Mouse (Mus musculus): Measurements from ENCODE around the gene Zbtb1.

Zbtb1 gene

GRCm38 (mm10) chr12:76369206-76369977, 674 bp upstream of the Zbtb1 start, which contains the start of gene Zbtb25:
Gene Zbtb25, minus strand, starts transcription at chr12:76369602.
- DNase-seq, result peak; percentile 89

DNA sequence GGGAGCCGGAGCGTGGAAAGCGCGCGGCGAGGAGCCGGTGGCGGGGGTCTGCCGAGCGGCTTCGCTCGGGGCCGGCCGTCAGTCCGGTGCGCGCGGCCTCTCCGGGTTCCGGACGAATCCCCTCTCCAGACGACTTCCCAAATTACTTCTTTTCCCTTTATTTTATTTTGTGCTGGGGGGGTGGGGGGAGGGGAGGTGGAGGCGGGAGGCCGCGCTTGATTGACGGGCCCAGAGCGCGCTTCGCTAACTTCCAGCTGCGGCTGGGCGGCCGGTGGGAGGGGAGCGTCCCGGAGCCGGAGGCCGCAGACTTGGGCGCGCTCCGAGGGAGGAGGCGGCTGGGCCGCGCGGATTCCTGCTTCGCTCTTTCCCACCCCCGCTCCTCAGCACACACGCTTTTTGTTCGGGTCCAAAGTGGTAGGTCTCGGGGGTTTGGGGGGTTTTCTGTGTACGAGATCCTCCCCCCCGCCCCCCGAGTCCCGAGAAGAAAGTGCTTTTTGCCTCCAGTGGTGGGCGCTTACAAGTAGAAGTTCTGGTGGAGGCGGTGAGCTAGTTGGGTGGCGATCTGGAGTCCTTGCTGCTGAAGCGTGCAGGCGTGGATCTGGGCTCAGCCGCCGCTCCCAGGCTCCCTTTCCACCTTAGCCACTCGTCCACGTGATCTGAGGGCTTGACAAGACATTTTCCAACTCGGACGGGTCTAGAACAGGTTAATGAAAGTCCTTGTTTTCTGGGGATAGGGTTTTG, 935 bp downstream of the Zbtb1 start:
- DNase-seq, result peak; percentile 64

DNA sequence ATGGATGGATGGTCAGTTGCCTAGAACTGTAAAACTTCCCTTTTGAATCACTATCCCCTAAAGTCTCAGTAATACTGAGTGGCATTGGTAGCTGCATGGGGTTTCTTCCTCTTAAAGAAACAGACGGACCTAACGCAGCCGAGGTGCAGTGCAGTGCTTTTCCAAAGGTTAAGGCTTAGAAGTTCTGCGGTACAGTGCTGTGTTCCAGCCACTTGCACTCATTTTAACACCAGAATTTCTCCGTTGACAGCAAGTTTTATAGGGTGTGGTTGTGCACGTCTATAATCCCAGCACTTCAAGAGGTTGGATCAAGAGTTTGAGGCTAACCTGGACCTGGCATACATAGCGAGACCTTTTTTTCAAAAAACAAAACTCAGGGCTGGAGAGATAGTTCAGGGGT, 2.0 kb downstream of the Zbtb1 start:
- no peak for DNase-seq

GRCm38 (mm10) chr12:76372881-76373818, 3.1 kb downstream of the Zbtb1 start:
- DNase-seq, result no peak

DNA sequence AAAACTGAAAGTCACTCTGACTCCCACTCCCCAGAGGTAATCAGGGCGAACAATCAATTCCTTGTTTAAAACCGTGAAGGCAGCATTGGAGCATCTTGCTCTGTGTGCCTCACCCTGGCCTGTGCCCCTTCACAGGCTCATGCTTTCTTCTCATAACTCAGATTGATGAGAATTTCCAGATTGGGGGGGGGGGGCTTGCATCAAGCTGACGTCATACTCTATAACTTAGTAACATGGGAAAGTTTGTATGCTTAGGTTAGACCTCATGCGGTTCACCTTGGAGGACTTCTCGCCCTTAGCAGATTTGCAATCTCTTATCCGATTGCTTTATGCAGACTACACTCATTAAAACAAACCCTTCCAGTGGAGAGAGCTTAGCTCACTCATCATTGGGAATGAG, 3.9 kb downstream of the Zbtb1 start:
- DNase-seq, result no peak

- no peak for DNase-seq
Observed at GRCm38 (mm10) chr12:76374911-76375310, 4.8 kb downstream of the Zbtb1 start.

DNA sequence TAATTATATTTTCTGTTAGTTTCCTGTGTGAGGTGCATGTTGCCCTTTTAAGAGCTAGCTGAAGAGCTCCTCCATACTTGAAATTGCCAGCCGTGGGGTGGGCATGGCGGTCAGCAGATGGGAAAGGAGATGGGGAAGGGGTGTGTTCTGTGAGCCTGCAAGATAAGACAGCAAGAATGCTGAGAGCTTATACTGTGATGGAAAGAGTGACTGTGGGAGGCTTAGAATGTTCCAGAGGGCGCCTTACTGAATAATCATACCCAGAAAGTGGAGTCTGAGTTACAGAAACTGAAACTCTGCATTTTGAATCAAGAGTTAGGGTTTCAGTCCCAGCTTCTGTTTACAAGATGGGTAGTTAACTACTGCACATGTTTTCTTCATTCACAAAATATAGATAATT, 5.4 kb downstream of the Zbtb1 start:
- no peak for DNase-seq

DNA sequence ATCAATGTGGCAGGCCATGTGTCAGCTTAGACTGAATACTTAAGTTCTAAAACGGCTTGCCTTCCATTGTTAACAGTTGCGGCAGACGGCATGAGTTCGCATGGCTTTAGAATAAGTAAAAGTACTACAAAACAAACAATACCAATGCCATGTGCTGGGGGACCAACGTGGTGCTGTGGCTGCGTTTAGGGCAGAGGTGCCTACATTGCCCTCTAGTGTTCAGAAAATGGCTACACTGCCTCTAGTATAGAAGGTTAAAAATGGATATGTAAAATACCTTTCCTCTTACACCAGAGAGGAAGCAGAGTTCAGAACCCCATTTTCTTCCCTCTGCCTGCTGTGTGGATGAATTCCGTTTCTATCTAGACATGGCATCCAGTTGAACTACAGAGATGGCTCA, 6.6 kb downstream of the Zbtb1 start:
- DNase-seq, result no peak

- no peak for DNase-seq
Observed at GRCm38 (mm10) chr12:76377059-76377458, 7.0 kb downstream of the Zbtb1 start.

- no peak for DNase-seq
Observed at GRCm38 (mm10) chr12:76377726-76378125, 7.7 kb downstream of the Zbtb1 start.

- DNase-seq, result no peak
Observed at GRCm38 (mm10) chr12:76378556-76378955, 8.5 kb downstream of the Zbtb1 start.

- DNase-seq, result no peak
Observed at GRCm38 (mm10) chr12:76380151-76380550, 10.1 kb downstream of the Zbtb1 start.

GRCm38 (mm10) chr12:76385342-76385741, 15.3 kb downstream of the Zbtb1 start:
- no peak for DNase-seq

- DNase-seq, result no peak
Observed at GRCm38 (mm10) chr12:76388794-76389193, 18.7 kb downstream of the Zbtb1 start.

- no peak for DNase-seq
Observed at GRCm38 (mm10) chr12:76391595-76392271, 21.7 kb downstream of the Zbtb1 start.

DNA sequence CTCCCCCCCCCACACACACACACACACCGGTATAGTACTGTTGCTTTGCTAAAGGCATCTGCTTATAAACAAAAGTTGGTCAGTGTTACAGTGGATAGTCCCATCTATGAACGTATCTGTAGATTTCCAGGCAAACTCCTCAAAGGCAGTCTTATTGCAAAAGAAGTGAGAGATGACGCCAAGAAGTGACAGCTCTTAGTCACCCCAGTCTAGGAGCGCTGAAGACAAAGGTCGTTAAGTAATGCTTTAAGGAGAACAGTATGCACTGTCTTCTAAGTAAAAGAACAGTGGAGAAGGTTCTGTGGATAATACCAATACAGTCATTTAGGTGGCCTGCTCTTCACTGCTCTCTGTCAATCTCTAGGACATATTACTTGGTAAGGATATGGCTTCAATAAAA, 22.9 kb downstream of the Zbtb1 start:
- DNase-seq, result no peak

DNA sequence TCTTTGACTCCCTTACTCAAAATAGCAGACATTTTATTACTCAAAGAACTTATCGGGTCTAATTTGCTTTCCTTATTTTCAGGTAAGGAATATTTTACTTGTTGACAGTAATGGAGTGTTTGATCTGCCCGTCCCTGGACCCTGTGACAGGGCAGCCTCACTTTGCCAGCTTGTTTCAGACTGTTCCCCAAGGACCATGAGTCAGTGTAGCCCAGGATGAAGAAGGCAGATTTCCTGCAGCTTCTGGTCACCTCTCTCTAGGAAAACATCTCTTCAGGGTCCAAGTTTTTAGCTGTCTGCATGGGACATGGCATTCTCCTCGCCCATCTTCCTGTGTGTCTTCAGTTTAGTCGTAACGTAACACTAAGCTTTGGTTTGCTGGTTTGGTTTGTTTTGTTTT, 27.2 kb downstream of the Zbtb1 start:
- no peak for DNase-seq

DNA sequence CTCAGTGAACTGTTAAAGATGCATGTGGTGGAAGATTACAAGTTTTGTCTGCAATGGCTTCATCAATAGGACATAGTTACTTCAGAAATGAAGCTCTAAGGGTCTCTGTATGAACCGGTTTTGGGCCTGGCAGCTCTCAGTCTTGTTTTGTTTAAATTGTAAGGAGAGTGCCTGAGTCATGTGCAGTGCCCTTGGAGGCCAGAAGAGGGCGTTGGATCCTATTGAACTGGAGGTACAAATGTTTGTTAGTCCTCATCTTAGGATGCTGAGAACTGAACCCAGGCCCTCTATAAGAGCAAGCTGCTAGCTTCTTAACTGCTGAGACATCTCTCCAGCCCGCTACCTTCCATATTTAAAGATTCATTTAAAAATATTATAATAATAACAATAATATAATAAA, 31.6 kb downstream of the Zbtb1 start:
- DNase-seq, result no peak

DNA sequence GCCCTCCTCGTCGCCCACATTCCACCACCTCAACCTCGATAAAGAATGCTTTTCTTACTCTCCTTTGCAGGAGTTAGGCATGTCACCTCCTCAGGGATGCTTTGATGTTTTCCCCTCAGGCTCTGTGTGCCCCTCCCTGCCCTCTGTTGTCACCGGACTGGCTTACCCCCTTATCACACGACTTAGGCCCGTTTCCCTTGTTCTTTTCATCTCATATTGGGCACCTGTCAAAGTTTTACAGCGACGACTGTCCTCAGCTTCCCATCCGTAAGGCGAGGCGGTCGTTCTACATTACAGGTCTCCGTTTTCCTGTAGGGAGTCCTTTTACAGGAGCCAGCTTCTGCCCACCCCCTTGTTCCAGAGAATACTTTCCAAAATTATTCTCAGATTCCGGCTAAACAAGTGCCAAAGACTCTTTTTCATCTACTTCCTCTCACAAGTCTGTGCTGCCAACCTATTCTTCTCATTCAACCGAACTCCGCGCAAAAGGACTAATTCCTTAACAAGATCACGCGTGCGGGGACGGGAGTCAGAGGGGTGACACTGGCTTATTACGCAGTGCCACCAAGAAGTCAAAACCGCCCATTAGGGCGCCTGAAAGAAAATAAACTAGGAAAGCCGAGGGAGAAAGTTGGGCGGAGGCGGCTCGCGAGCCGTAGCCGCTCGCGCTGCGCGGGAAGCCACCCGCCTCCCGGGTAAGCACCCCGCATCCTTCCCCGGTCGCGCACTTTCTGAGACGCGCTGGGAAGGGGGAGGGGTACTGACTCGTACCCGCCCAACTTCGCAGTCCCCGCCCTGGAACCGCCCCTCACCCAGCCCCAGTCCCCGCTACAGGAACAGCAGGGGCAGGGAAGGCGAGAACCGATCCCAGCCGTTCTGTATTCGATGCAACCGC, 33.2 kb downstream of the Zbtb1 start:
- no peak for DNase-seq

DNA sequence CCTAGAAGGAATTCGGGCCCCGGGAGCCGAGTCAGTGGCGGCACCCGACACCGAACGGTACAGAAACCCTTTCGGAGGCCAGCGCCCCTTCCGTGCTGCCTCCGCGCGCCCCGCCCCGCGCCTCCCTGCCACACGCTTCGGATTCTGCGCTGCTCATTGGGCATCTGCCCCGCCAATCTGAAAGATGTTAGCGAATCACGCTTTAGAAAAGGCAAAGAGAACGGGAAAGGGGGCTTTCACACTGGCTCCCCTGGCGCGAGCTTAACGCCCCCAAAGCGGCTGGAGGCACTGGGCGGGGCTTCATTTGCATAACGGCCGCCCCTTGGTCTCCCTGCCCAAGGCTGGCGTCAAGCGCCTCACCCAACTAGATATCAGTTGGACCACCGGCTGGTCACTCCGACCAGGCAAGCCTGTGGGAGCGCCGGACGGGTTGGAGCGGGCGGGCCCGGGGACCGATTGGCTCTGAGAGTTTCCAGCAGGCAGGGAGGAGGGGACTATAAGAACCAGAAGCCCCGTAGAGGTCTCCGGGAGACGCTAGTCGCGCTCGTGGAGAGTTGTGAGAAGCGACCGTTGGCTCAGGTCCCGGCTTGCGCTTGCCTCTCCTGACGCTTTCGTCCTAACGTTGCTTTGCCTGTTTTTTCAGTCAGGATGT, 33.9 kb downstream of the Zbtb1 start, which contains the start of gene Hspa2:
Gene Hspa2 (plus strand): TSS at position 291 of the 652 bp plus-strand sequence.
- peak; percentile 100 for DNase-seq

- no peak for DNase-seq
Observed at GRCm38 (mm10) chr12:76404836-76405182, 34.7 kb downstream of the Zbtb1 start.
